Mouse (Mus musculus) megakaryocyte, embryonic 14.5 days (primary cell): ENCODE data around the gene Gm5134.

Source experiments
- FLI1 ChIP-seq: IDR thresholded peaks from 2 replicates; pipeline ENCODE4 v1.6.1; 2012; ENCODE audit warnings: low read length, inconsistent platforms, mixed read lengths
- GATA1 ChIP-seq: IDR thresholded peaks from 3 replicates; pipeline ENCODE4 v1.6.1; 2012; ENCODE audit warnings: mixed read lengths, low read length, inconsistent platforms, borderline replicate concordance

DNA sequence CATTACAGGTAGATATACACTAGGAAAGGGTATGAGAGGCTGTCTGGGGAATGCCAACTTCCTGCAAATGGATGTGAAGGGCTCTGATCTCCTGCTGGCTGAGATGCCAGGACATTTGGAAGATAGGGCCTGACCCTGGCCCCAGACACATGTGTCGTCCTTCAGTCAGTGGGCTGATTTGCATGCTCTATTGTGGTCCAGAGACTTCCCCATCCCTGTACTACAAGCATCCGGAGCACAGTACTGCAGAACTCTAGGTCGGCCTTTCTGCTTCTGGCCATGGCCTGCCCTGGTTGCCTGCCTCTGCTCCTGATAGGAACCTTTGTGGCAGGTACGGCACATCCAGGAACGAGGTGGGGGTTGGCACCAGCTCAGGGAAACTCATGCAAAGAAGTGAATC, 6.2 kb upstream of the Gm5134 start:
- TF ChIP-seq FLI1 (no peak), GATA1 (no peak)
